Mouse (Mus musculus): ENCODE measurements around the gene Atg16l1.

Atg16l1 gene

GRCm38 (mm10) chr1:87829621-87830211, 74.0 kb downstream of the Atg16l1 start:
- peak; percentile 57 to 70 for DNase-seq (ENCODE audit: low spot score in 2 of 2)

- DNase-seq (ENCODE audit: low spot score in 2 of 2) = no peak
Measured at GRCm38 (mm10) chr1:87836453-87836852, 80.8 kb downstream of the Atg16l1 start.

- no peak for DNase-seq (ENCODE audit: low spot score in 2 of 2)
Measured at GRCm38 (mm10) chr1:87837018-87837417, 81.3 kb downstream of the Atg16l1 start.

GRCm38 (mm10) chr1:87840411-87841208, 84.9 kb downstream of the Atg16l1 start:
- peak in 1 of 2 experiments; percentile 35 for DNase-seq (ENCODE audit: low spot score in 2 of 2)

All from spleen, postnatal 36 days (tissue).